Mouse (Mus musculus) adrenal gland, adult 2 months (tissue): ENCODE results near the gene Crcp. TPM values are rescaled to one million over a fixed set of nuclear protein-coding genes. Genes with fewer than 3 reads are reported as not detected.
"Not testable (repeated sequence)": the region's sequence is repeated elsewhere in the genome, so short reads cannot be mapped to it uniquely, and the experiment has no call there.

Source experiments
- DNase-seq: peaks from one replicate; pipeline ENCODE4 v3.0.0; 2021
- polyA plus RNA-seq: library from polyadenylated mRNA; depleted of rRNA; stranded (reverse); fragments of >200 nt; gene quantifications from 2 replicates; pipeline ENCODE4 v1.2.3, GENCODE M21; 2012
- total RNA-seq, 2 experiments: library from RNA; stranded (reverse); gene quantifications; 2 replicates each; pipeline ENCODE4 v1.2.3; 2021

Gene Crcp
- total and polyA plus RNA-seq, 3 experiments: 10.2 to 43.0 (median 33.6) TPM

- DNase-seq: peak; percentile 95
Measured at GRCm38 (mm10) chr5:130023767-130024539, 5.1 kb upstream of the Crcp start.

GRCm38 (mm10) chr5:130027134-130027533, 2.0 kb upstream of the Crcp start:
- DNase-seq: no peak

DNA sequence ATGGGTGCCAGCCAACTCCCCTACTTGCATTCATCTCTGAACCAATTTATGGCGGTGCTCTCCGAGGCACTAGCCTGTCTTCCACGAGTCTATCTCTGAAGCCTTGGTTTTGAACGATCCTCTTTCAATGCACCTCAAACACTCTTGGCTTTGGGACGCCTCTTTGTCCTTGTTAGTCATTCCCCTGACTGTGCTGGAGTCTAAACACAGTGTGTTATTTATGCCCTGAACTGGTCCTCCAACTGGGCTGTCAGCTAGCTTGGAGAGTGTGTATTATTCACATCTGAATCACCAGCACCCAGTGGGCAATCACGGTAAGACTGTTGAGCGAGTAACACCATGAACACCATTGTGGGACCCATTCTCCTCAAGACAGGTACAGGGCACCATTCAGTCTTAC, 1.4 kb upstream of the Crcp start:
- peak; percentile 81 for DNase-seq

DNA sequence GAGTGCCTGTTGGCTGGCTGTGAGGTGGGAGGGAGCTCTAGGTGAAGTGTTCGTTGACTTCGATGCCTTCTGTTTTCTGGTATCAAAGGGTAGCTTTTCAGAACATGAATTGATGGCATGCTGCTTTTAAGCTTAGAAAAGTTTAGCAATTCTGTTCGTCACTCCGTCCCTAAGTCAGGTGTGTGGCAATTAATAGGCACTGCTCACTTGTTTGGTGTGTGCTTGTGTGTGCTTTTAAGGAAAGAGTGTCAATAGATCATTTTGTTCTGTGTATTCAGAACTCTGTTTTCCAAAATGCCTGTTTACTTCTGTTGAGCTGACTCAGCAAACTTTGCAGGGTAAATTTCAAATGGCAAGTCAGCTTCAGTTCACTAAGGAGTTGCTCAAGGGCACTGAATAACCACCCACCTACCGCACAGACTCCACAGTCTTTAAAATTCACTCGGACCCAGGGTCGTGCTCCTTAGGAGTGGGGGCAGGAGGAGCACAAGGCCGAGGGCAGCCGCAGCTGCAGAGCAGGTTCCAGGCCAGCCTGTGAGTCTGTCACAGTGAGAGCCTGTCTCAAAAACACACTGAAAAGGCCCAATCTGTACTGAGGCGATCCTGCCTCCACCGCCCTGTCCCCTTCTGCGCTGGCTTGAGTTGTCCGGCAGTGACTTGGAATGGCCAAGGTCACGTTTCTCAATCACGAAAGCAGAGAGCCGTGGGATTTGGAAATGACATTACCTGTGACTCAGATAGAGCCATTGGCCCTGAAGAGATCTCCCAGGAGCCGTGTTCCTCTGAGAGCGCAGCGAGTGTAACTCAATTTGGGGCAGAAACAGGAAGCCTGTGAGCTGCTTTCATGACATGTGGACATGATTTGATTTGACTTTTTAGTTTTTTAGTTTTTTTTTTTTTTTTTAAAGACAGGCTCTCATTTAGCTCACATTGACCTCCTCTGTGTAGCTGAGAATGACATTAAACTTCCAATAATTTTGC, 2.6 kb downstream of the Crcp start:
- peak; percentile 84 for DNase-seq

GRCm38 (mm10) chr5:130033869-130034268, 4.8 kb downstream of the Crcp start:
- peak; percentile 45 for DNase-seq

DNA sequence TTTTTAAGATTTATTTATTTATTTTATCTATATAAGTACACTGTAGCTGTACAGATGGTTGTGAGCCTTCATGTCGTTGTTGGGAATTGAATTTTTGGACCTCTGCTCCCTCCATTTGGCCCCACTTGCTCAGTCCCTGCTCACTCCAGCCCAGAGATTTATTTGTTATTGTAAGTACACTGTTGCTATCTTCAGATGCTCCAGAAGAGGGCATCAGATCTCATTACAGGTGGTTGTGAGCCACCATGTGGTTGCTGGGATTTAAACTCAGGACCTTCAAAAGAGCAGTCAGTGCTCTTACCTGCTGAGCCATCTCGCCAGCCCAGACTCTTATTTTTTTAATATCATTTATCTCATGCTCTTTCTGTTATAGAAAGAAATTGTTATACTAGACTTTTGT, 7.2 kb downstream of the Crcp start:
- not testable (repeated sequence) for DNase-seq

DNA sequence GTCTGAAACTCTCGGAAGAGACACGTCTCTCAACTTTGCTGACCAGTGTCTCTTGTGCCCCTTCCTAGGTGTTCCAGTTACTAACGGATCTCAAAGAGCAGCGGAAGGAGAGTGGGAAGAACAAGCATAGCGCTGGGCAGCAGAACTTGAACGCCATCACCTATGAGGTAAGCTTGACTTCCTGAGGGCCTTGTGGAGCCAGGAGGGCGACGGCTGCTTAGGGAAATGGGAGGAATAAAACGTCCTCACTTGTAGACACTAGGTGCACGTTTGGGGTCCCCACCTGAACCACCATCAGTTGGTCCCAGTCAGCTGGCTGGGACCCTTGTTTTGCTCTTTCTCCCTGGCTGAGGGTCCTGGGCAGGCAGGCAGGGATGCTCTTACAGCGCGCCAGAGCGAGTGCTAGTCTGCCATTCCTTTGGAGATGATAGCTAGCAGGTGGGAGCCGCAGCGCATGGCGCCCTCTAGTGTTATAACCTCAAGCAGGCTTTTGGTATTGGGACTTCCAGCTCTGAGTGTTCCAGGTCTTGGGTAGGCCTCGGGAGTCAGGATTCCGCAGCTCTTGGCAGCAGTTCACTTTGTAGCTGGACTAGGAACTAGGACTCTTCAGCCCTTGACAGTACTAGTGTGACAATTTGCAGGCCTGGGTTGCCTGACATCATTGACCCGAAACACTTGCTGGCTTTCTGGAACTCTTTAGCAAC, 8.8 kb downstream of the Crcp start:
- peak; percentile 74 for DNase-seq

DNA sequence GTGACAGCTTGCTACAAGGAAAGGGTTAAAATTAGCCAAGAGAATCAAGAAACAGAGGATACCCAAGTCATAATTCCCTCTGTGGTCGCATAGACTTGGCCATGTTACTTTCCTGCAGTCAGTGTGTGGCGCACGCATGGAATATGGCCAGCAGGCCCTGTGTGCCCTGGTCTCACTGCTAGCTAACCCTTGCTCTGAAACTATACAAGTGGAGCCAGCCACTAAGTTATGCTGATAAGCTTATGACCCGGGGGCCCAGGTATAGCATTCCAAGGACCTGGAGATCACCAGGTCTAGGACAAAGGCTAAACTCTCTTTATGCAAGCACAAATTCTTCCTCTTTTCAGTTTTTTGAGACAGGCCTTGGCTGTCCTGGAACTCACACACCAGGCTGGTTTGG, 11.7 kb downstream of the Crcp start:
- DNase-seq: no peak

DNA sequence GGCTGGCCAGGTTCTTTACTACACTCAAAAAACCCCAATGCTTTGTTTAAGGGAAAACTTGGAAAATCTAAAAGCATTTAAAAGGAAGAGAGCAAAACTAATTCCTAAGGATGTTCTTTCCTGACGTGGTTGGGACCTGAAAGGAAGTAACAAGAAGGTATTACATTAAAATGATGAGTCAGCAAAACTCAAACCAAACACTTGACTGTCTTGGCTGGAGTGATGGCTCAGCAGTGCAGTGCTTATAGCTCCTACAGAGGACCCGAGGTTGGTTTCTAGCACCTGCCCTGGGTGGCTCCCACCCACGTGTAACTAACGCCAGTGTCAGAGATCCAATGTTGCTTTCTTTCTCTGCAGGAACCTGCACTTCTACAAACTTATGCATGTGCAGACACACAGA, 12.2 kb downstream of the Crcp start:
- DNase-seq: no peak

DNA sequence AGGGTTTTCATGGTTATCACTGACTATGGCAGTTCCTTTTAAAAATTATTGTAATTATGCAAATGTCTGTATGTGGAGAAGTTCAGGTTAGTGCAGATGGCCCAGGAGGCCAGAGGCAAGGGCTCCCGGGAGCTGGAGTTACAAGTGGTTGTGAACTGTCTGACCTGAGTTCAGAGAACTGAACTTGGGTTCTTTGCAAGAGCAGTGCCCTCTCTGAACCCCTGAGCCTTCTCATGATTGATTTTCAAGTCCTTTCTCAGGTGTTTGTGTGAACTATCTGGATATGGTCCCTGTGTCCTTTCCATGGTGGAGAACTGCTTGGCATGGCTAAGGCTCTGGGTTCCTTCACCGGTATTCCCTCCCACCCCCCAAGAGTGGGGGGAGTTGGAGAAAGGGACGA, 14.7 kb downstream of the Crcp start:
- DNase-seq: no peak

- DNase-seq: peak; percentile 75
Measured at GRCm38 (mm10) chr5:130044201-130044695, 15.2 kb downstream of the Crcp start.

DNA sequence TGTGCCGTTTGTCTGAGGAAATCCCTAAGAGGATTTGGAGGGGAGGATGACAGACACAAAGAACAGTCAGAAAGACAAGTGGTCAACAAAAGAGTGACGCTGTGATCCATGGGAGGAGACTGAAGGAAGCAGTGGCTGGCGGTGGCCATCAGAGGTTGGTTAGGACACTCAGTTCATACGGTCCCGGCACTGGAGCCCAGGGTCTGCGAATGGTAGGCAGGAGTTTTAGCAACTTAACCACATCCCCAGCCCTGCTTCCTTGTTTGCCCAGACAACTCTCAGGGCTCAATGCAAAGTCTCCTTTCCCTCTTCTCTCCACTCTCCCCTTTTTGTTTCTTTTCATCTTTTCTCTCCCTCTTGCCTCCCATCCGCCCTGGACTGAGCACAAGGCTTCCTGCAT, 17.0 kb downstream of the Crcp start:
- no peak for DNase-seq

DNA sequence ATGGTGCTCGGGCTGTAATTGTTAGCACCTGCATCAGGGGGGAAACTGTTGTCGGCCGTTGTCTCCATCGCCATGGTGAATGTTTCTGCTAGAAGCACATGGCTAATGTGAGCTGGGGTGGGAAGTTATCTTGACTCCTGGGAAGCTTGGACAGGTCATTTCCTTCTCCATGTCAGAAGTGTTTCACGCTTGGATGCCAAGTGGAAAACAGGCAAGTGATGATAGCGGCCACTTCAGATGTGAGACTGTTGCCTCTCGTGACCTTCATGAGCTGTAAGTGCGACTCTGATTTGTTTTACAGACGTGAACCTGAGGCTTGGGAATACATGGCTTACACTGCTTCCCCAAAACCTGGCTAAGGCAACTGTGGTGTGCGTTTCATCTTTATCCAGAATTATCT, 17.5 kb downstream of the Crcp start:
- no peak for DNase-seq

DNA sequence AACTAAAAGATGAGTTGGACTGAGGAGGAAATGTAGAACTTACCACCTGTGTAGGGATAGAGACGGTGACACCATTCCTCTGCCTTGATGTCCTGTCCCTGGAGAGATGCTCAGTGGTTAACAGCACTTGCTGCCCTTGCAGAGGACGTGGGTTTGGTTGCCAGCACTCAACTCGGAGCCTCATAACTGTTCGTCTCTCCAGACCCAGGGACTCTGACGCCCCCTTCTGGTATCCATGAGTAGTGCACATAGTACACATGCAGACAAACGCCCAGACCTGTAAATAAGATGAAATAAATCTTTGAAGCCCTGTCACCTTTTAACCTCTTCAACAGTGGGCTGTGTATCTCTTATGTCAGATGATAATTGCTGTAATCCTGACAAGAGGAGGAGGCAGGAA, 17.9 kb downstream of the Crcp start:
- no peak for DNase-seq

GRCm38 (mm10) chr5:130048786-130049520, 19.9 kb downstream of the Crcp start:
- DNase-seq: peak; percentile 2

DNA sequence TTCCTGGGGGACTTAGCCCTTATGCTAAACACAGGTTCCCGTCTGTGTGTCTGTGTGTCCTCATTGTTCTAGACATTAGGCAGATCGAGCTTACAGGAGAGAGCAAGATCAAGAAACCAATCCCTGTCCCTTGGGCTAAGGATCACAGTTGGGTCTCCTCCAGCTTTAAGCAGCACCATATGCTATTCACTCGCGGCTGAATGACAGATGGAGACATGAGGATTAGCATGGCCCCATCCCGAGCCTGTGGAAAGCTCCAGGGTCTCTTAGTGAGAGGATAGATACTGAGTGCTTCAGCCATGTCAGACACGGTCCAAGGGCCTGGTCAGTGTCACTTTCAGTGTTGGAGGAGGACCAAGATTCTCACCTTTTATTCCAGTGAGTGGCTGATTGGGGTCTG, 21.3 kb downstream of the Crcp start:
- DNase-seq: no peak

DNA sequence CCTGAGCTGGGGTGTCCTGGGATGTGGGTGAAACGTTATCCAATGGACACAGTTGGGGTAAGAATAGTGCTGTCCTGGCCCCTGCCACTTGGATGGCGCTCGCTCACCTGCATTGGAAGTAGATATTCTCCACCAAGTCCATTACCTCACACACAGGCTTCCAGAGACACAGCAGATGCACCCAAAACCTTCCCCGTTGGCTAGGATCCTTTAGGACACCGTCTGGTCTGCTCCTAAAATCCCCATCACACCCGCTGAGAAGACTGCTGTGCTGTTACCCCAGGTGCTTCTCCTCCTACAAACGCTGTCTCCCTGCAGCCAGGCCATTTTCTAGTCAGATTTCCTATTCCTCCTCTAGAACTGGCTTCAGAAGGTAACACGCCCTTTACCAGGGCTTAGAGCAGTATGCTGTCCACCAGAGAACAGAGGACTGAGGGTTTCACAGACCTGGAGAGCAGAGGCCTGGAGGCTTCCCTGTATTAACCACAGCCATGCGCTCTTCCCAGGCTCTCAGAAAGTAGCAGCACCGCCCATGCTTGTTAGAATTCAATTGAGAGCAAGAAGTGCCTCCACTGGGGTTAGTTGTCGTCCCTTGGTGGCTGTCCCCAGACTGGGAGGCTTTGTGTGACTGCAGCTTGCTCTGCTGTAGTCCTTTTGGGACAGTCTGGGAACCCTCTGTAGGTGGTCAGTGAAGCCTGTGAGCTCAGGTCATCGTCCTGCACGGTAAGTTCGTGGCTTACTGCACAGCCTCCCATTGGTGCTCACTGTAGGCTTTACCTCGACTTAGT, 22.2 kb downstream of the Crcp start:
- DNase-seq: peak; percentile 0

- DNase-seq: peak; percentile 2
Measured at GRCm38 (mm10) chr5:130052510-130052909, 23.4 kb downstream of the Crcp start.

DNA sequence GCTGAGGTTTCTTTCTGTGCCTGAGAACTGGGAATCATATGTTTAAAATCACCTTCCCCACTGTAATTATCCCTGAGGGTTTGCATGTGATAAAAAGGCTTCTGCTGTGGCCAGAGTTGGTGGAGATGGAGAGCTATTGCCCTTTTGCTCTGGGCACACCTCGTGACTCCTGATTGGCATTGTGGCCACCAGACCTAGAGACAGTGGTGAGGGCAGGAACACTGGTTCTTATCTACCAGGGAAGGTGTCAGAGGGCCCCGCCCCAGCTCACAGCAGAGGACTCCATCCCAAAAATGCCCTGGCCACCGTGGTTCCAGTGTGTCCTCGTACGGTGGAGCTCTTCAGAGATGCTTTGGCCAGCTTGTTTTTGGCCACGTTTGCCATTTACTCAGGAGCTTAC, 23.9 kb downstream of the Crcp start:
- DNase-seq: no peak

- no peak for DNase-seq
Measured at GRCm38 (mm10) chr5:130055688-130056087, 26.6 kb downstream of the Crcp start.

DNA sequence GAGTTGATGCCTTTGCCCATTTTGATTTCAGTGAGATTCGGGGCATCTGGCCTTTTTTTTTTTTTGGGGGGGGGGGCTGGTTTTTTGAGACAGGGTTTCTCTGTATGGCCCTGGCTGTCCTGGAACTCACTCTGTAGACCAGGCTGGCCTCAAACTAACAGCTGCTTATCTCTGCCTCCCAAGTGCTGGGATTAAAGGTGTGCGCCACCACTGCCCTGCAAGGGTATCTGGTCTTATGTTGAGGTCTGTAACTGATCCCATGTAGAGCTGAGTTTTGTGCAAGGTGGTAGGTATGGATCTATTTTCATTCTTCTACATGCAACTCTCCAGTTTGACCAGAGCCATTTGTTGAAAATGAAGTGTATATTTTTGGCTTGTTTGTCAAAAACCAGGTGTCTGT, 27.2 kb downstream of the Crcp start:
- no peak for DNase-seq
